Mouse (Mus musculus) stomach, embryonic 15.5 days (tissue): ENCODE results near the gene Gm21294. TPM values are rescaled to one million over a fixed set of nuclear protein-coding genes. Genes with fewer than 3 reads are reported as not detected.
"Not testable (repeated sequence)": the region's sequence is repeated elsewhere in the genome, so short reads cannot be mapped to it uniquely, and the experiment has no call there.

Source experiments
- ATAC-seq: fragments of 200-750 bp; cut with Nextera tagmentation; 2 replicates; pipeline ENCODE4 v1.8.0; 2017; ENCODE audit warnings: low read depth, moderate number of reproducible peaks, moderate TSS enrichment; ENCODE audit not compliant: insufficient read depth, low FRiP score
- H3K27ac ChIP-seq: fragments of 300-500 bp; sonication (generic); 2 replicates; pipeline ENCODE4 v1.5.1; 2015; ENCODE audit warnings: mild to moderate bottlenecking, inconsistent platforms
- H3K27me3 ChIP-seq: fragments of 300-500 bp; sonication (generic); replicated peaks from 2 replicates; pipeline ENCODE4 v1.6.1; 2015; ENCODE audit warnings: inconsistent platforms
- H3K36me3 ChIP-seq: fragments of 300-500 bp; sonication (generic); 2 replicates; pipeline ENCODE4 v1.6.1; 2015; ENCODE audit warnings: inconsistent platforms
- H3K4me1 ChIP-seq: fragments of 300-500 bp; sonication (generic); 2 replicates; pipeline ENCODE4 v1.6.1; 2015; ENCODE audit warnings: inconsistent platforms
- H3K4me2 ChIP-seq: fragments of 300-500 bp; sonication (generic); 2 replicates; pipeline ENCODE4 v1.6.1; 2015; ENCODE audit warnings: mild to moderate bottlenecking, inconsistent platforms
- H3K4me3 ChIP-seq: fragments of 300-500 bp; sonication (generic); replicated peaks from 2 replicates; pipeline ENCODE4 v1.5.1; 2015; ENCODE audit warnings: inconsistent platforms
- H3K9ac ChIP-seq: fragments of 300-500 bp; sonication (generic); 2 replicates; pipeline ENCODE4 v1.6.1; 2015; ENCODE audit warnings: inconsistent platforms
- H3K9me3 ChIP-seq: fragments of 300-500 bp; sonication (generic); 2 replicates; pipeline ENCODE4 v1.6.1; 2016; ENCODE audit warnings: inconsistent platforms
- WGBS: fragments of 180-500 bp; shearing (Covaris S2); methylation state at CpG from one replicate; pipeline ENCODE4 v1.1.7; 2015; 5-methylcytosine and 5-hydroxymethylcytosine counted together
- polyA plus RNA-seq: library from polyadenylated mRNA; unstranded; fragments of >200 nt; fragmentation: Nextera tagmentation; extraction: Ambion mirVana; gene quantifications from 2 replicates; pipeline ENCODE4 v1.2.1, GENCODE M21; 2015

The Gm21294 gene
- not detected in 2 replicates for polyA plus RNA-seq

GRCm38 (mm10) chrY:89052506-89052905 lies at the start of gene Gm21294:
Gene Gm21294 (plus strand): TSS chrY:89052806.
- 94% methylated on average over 3 of the region's 5 CpGs for WGBS
- not testable (repeated sequence) for H3K4me3 ChIP-seq, H3K27me3 ChIP-seq, ATAC-seq, H3K4me2 ChIP-seq, H3K4me1 ChIP-seq, H3K27ac ChIP-seq, H3K9ac ChIP-seq, H3K36me3 ChIP-seq, H3K9me3 ChIP-seq

- not testable (repeated sequence) for H3K27ac ChIP-seq, H3K9me3 ChIP-seq, H3K4me1 ChIP-seq, H3K4me2 ChIP-seq, H3K9ac ChIP-seq, H3K27me3 ChIP-seq, ATAC-seq, H3K4me3 ChIP-seq, H3K36me3 ChIP-seq
- WGBS = 97% methylated on average over 8 of the region's 21 CpGs
These were observed 73.6 kb downstream of the Gm21294 start for GRCm38 (mm10) chrY:89126246-89126645.
